19 mouse cellular contexts compared by ENCODE assay signal in the genomic region with DNA sequence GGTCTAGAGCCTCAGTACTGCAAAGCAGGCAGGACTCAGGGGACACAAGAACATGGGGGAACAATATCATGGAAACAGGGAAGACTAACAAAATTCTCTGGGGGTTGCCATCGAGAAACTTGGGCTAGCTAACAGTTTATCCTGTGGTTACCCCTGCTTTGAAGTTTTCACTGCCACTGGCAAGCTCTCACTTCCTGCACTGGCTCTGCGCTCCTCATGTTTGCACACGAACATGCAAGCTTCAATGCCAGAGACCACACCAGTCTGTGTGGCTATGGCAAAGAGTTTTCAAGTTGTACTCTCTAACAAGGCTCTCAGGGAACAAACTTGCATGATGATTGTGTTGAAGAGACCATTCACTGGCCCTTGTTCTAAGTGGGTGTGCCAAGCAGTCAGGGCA.
DNase-seq lines count a peak whose midpoint lies in the region; ATAC-seq lines count a peak whose summit lies in the region.
"Had no signal": no experiment of that assay in that cellular context is flagged by ENCODE, and none has a peak within 500 bp of the region (broad histone marks: within the 10 kb centered on the region; RNA-seq: fewer than 3 reads in every experiment).

No protein-coding gene starts in this region.

- WGBS in embryonic facial prominence, embryonic 14.5 days: 56% methylated on average over 3 of the region's 3 CpGs
- WGBS in embryonic facial prominence, embryonic 10.5 days: 86% methylated on average over 3 of the region's 3 CpGs

- H3K27ac ChIP-seq in embryonic facial prominence, embryonic 14.5 days (replicated peaks; ENCODE audit: low read depth, low read length): no peak overlapping the region
- no peak overlapping the region for H3K27ac ChIP-seq in embryonic facial prominence, embryonic 10.5 days (replicated peaks)
- H3K27ac ChIP-seq: hindbrain, postnatal 0 days; left cerebral cortex, adult 2 months; liver, embryonic 14.5 days; midbrain, embryonic 12.5 days had no signal

- no peaks in the 10 kb centered on the region for H3K9me3 ChIP-seq in embryonic facial prominence, embryonic 14.5 days (ENCODE audit: control insufficient read depth, low read length)
- no peaks in the 10 kb centered on the region for H3K9me3 ChIP-seq in embryonic facial prominence, embryonic 10.5 days
- H3K9me3 ChIP-seq: heart, embryonic 12.5 days; midbrain, embryonic 12.5 days had no signal

- H3K9ac ChIP-seq in embryonic facial prominence, embryonic 14.5 days (ENCODE audit: low read depth, low read length): no peak overlapping the region
- H3K9ac ChIP-seq: forebrain, postnatal 0 days; heart, embryonic 12.5 days; liver, embryonic 14.5 days; midbrain, embryonic 12.5 days had no signal

- peaks cover 7% of the 10 kb centered on the region; the same call in 1 of the 2 replicates for H3K36me3 ChIP-seq in embryonic facial prominence, embryonic 14.5 days (ENCODE audit: control insufficient read depth, insufficient read depth, low read length)
- H3K36me3 ChIP-seq in embryonic facial prominence, embryonic 10.5 days (replicated peaks): no peaks in the 10 kb centered on the region; the same call in 1 of the 2 replicates
- H3K36me3 ChIP-seq: midbrain, embryonic 12.5 days had no signal

- no peak overlapping the region for H3K4me2 ChIP-seq in embryonic facial prominence, embryonic 14.5 days (ENCODE audit: low read depth, low read length)
- H3K4me2 ChIP-seq: heart, embryonic 12.5 days; midbrain, embryonic 12.5 days had no signal

- peak; percentile 14 for DNase-seq in embryonic facial prominence, embryonic 14.5 days (ENCODE audit: low spot score)
- DNase-seq in embryonic facial prominence, embryonic 10.5 days (ENCODE audit: low spot score): no peak
- DNase-seq in CD8-positive naive resting alpha-beta T cell, adult 2 months (ENCODE audit: low read depth in 2 of 2, low spot score in 2 of 2): peak; percentile 23 to 48
- DNase-seq in thymus, postnatal 4 days: peak; percentile 43
- DNase-seq in spleen, postnatal 4 days (ENCODE audit: low spot score in 2 of 2): no peak
- no peak for DNase-seq in retina, postnatal 1 day
- DNase-seq: adrenal gland, postnatal 10 days; cerebellum, adult 8-10 months; forebrain, postnatal 0 days; gastrocnemius, postnatal 14 days; heart, adult 18-20 months; heart, postnatal 10 days had no signal

- no peaks in the 10 kb centered on the region for H3K27me3 ChIP-seq in embryonic facial prominence, embryonic 14.5 days (replicated peaks; ENCODE audit: control insufficient read depth, insufficient read depth, low read length)
- H3K27me3 ChIP-seq in embryonic facial prominence, embryonic 10.5 days (replicated peaks; ENCODE audit: low read depth, poor library complexity, severe bottlenecking): no peaks in the 10 kb centered on the region
- H3K27me3 ChIP-seq: heart, embryonic 12.5 days; midbrain, embryonic 12.5 days had no signal

- ATAC-seq in embryonic facial prominence, embryonic 14.5 days (ENCODE audit: low read depth): no peak
- peak; percentile 45; the same call in 1 of the 2 replicates for ATAC-seq in megakaryocyte progenitor cell, adult 5-6 weeks (replicated peaks; ENCODE audit: poor library complexity)
- ATAC-seq: forebrain, postnatal 0 days; hindbrain, postnatal 0 days; intestine, postnatal 0 days had no signal

- no peaks in the 10 kb centered on the region for H3K4me1 ChIP-seq in embryonic facial prominence, embryonic 14.5 days (ENCODE audit: control insufficient read depth, insufficient read depth, low read length)
- peaks cover 8% of the 10 kb centered on the region; the same call in 1 of the 2 replicates for H3K4me1 ChIP-seq in embryonic facial prominence, embryonic 10.5 days
- H3K4me1 ChIP-seq: midbrain, embryonic 12.5 days had no signal

- H3K4me3 ChIP-seq in embryonic facial prominence, embryonic 14.5 days (ENCODE audit: low read depth, low read length): no peak overlapping the region
- no peak overlapping the region for H3K4me3 ChIP-seq in embryonic facial prominence, embryonic 10.5 days
- H3K4me3 ChIP-seq: heart, embryonic 12.5 days; left cerebral cortex, adult 2 months; midbrain, embryonic 12.5 days had no signal

Comparison
In these comparisons a context has a peak if more than half of its experiments do, and no peak if none do; other contexts are left out.
1. DNase-seq: peak in embryonic facial prominence, embryonic 14.5 days (single experiment), CD8-positive naive resting alpha-beta T cell, adult 2 months (2 of 2) and thymus, postnatal 4 days (single experiment); none in embryonic facial prominence, embryonic 10.5 days (single experiment), spleen, postnatal 4 days (0 of 2) and retina, postnatal 1 day (single experiment).